Mouse (Mus musculus): ENCODE measurements around the gene Vapb.

The Vapb gene

GRCm38 (mm10) chr2:173832828-173833492 lies 95.6 kb downstream of the Vapb start:
- no peak for DNase-seq (ENCODE audit: low spot score in 2 of 2)

All from heart, adult 9 months (tissue).